Mouse (Mus musculus): ENCODE results near the gene Olfr1321.
A peak's percentile ranks its signal among the peaks of the same experiment; 100 is the strongest.

The Olfr1321 gene

DNA sequence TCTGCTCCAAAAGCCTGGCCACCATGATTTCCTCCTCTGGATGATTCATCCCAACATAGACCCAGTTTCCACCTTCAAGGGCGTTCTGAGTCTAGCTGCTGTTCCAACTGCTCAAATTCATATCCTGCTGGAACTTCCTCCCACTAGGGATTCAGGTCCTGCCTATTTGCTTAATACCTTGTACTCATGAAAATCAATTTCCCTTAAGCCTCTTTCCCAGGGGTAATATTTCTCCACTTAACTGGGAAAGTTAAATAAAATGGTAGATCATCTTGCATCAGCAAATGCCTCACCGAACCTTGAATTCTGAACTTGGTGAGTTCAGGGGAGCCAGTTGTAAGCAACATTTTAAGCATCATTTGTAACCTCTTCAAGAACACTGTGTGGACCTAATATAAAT lies at the start of gene Olfr1321:
Gene Olfr1321 (minus strand): TSS at position 101 of the 400 bp plus-strand sequence.
- DNase-seq = no peak

GRCm38 (mm10) chrX:49770828-49771227 lies 36.0 kb upstream of the Olfr1321 start:
- peak in 1 of 2 experiments; percentile 23 for DNase-seq

DNA sequence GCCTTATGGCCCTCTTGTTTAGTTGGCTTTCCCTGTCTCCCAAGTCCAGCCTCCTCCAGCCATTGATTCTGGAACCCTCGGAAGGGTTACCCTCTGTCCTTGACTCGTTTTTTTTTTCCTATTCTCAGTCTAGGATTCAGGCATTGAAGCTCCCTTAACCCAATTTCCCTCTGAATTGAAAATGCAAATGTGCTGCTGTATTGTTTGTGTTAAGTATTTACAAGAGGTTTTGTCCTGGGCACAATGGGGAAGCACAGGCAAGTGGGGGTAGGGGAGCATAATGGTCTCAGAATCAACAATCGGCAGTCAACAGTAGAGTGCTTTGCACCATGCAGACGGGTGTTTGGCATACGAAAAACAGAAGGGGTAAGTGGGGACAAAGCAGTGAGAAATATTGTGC lies 10.3 kb upstream of the Olfr1321 start:
- no peak for DNase-seq
